Mouse (Mus musculus): ENCODE data around the gene Fgf14. TPM values are rescaled to one million over a fixed set of nuclear protein-coding genes. Genes with fewer than 3 reads are reported as not detected.
A peak's percentile ranks its signal among the peaks of the same experiment; 100 is the strongest.
"Not testable (repeated sequence)": the region's sequence is repeated elsewhere in the genome, so short reads cannot be mapped to it uniquely, and the experiment has no call there.

The Fgf14 gene
- total RNA-seq, 2 experiments from 2014 or later = 30.1 to 35.2 TPM

DNA sequence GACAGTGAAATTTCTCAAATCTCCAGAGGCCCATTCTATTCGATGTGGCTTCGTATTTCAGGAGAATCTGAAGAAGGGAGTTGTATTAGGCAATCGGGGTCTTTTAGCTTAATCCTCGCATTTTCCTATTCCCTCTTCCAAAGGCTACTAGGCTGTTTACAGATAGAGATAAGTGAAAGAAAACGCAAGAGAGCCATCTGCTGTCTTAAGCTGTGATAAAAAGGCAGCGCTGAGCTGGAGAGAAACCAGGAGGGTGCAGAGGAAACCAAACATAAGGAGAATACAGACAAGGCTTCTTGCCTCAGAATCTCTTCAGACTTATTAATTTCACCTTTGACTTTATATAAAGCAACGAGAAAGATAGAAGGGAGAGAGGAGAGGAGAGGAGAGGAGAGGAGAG, 481.1 kb downstream of the Fgf14 start:
- peak; percentile 16 to 66 for DNase-seq (ENCODE audit: low spot score in 2 of 2)

DNA sequence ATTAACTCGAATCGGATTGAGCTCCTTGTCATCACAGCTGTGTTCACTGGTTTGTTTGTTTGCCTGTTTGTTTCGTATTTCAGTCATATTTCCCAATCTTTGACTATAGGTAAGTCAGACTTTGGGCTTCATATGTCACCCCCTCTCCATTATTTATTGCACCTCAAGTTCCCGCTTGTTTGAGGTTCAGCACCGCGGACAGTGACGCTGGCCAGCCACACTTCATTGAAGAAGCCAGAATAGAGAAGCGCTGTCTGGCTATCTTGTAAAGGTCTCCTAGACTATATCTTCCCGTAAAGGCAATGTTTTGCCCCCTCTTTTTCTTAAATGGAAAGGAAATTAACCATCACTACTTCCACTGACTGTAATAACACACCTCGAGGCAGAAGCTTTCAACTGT, 481.6 kb downstream of the Fgf14 start:
- DNase-seq (ENCODE audit: low spot score in 2 of 2) = no peak

DNA sequence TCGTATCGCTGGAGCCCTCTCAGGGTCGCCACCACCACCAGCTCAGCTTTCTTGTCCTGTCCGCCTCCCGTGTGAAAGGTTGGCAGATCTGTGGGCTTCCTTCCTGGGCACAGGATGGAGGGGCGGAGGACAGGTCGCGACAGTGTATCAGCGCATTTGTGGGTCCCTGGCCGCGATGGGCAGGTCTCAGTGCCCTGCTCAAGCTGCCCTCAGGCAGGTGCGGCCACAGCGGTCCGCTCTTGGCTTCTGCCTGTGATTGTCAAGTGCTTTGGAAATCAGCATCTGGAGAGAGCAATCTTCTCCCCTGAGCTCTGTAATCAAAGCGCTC, 484.1 kb downstream of the Fgf14 start:
- DNase-seq (ENCODE audit: low spot score in 2 of 2) = no peak

GRCm38 (mm10) chr14:124191913-124192814, 484.8 kb downstream of the Fgf14 start:
- peak; percentile 46 to 54 for DNase-seq (ENCODE audit: low spot score in 2 of 2)

DNA sequence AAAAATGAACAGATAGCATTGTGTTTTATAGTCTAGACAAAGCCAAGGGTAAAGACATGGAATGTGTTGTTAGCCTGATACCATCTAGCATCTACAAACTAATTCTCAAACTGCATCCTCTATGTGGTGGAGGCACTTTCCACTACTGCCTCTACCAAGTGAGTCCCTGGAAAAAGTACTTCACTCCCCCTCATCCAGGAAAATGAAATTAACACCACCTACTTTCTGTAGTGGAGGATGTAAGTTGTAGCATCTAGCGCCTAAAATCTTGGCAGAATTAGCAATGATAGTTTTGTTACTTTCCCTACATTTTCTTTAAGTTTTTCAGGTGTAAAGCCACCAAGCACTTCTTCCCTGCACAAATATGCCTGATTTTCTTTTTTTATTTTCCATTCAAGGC, 496.7 kb downstream of the Fgf14 start:
- no peak for DNase-seq (ENCODE audit: low spot score in 2 of 2)

GRCm38 (mm10) chr14:124174111-124174510, 502.8 kb downstream of the Fgf14 start:
- no peak for DNase-seq (ENCODE audit: low spot score in 2 of 2)

GRCm38 (mm10) chr14:124163618-124164185, 513.2 kb downstream of the Fgf14 start:
- no peak for DNase-seq (ENCODE audit: low spot score in 2 of 2)

- no peak for DNase-seq (ENCODE audit: low spot score in 2 of 2)
These were observed 529.5 kb downstream of the Fgf14 start for GRCm38 (mm10) chr14:124147378-124147777.

DNA sequence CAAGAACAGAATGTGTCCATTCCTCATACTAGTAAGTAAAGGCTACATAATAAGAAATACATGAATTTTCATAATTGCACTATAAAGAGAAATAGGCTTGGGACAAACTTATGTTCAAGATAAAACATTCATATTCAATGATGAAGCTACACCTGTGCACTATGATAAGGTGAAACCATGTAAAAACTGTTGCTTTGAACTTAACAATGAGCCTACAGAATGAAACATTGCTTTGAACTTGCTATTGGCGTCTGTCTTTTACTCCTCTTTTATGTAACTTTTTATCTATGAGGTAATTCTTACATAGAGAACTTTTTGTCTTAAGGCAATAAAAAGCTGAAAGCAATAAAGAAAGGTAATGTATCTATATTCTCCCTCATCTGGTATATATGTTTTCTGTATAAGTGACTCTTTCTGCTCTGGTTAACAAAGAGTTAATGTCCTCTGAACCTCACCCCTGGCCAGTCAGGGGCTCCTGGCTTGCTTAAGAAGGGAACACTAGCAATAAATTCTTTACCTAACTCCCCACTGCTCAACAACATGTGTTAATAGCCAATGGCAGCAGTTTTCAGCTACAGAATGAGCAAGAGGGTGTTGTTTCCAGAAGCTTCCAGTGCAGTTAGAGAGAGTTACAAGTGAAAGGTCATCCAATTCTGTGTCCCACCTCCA, 569.6 kb downstream of the Fgf14 start:
- DNase-seq (ENCODE audit: low spot score in 2 of 2) = no peak

- no peak for DNase-seq (ENCODE audit: low spot score in 2 of 2)
These were observed 593.8 kb downstream of the Fgf14 start for GRCm38 (mm10) chr14:124083126-124083525.

DNA sequence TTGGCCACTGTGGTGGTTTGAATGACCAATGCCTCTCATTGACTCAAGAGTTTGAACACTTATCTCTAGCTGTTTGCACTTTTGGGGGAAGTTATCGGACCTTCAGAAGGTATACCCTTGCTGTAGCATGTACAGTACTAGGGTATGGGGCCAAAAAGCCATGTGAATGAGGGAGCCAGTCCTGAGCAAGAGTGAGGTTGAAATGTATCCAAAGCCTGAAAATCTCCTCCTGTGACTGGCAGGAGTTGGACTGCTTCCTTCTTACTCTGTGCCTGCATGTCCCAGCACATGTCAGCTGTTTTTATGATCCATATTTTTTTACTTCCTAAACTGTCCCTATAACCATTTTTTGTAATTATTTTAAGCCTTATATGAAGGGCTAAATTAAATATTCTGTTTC, 632.9 kb downstream of the Fgf14 start:
- DNase-seq (ENCODE audit: low spot score in 2 of 2) = no peak

GRCm38 (mm10) chr14:124040651-124041050, 636.3 kb downstream of the Fgf14 start:
- DNase-seq (ENCODE audit: low spot score in 2 of 2) = peak in 1 of 2 experiments; percentile 15

DNA sequence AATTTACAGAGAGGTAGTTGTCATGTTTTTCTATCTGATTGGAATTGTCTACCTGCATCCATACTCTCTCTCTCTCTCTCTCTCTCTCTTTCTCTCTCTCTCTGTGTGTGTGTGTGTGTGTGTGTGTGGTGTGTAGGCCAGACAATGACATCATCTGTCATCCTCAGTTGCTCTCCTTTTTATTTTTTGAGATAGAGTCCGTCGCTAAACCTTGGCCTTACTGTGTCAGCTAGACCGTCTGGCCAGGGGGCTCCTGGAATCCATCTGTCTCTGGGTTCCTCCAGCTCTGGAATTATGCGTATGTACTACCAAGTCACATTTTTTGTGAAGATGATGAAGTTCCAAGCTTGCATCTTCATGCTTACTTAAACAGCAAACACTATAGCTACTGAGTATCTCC, 639.5 kb downstream of the Fgf14 start:
- no peak for DNase-seq (ENCODE audit: low spot score in 2 of 2)

DNA sequence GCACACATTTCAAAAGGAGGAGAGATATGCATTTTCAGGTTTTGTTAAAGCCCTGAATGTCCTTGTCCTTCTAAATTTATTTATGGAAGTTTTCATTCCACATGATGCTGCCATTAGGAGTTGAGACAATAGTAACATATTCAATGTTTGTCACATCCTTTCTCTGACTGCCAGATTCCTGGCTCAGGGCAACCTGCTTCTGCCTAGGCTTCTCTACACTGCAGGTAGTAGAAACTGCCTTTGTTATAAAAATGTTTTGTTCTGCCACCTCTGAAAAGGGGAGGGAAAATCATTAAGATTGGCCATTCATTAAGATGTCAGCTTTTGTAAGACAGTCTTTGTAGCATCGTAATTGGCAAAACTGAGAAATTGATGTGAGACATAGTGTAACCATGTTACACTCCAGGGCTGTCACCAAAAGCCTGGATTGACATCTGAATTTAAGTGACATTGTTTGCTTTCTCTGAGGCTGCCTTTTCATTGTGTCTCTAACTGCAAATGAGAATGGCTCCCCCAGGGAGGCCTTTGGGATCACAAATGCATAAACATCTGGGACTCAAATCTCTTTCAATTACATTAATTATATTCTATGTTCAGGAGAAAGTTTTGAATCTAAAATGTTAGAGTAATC, 640.2 kb downstream of the Fgf14 start:
- DNase-seq (ENCODE audit: low spot score in 2 of 2) = no peak

DNA sequence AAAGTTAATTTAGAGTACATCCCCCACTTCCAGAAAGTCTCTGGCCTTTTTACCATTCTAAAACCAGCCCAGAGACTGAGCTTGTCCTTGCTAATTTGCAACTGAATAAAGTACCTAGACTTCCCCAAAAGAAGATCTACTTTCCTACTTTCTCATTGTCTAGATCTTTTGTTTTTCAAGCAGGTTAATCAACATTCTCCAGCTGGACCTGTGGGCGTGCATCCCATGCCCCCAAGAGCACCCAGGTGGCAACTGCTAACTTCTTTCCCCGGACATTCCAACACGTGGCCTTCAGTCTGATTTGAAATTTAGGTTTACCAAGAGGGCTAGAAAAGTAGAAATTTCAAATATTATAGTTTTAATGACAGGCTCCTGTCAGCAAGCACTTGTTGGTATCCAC, 643.6 kb downstream of the Fgf14 start:
- not testable (repeated sequence) for DNase-seq (ENCODE audit: low spot score in 2 of 2)

DNA sequence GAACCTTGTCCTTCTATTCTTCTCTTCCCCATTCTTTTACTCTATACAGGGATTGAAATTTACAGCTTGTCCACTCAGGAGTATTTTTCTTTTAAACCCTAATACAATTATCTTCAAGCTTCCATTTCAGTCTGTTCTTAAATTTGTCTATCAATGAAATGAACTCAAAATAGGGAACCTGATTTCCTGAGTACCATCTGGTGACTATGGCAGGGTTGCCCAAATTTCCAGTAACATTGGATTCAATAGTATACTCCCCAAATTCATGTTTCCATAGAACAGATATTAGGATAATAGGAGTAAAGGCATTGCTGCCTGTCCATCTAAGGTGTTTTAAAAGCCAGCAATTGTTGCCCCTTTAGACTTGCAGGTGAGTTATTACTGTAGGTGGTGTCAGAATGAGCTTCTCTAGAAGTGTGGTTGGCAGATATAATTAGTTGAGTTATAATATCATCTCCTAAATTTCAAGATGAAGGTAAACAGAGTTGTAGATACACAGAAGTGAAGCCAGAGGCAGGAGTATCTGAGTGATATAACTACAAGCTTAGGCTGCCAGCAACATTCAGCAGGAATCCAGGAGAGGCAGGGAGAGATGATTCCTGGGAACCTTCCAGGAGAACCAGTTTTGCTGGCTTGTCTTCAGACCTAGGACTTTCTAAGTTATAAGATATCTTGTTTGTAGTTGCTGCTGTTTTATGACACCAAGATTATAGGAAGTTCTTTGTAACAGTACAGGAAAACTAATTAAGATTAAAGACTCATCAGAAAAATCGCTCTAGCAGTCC, 648.8 kb downstream of the Fgf14 start:
- DNase-seq (ENCODE audit: low spot score in 2 of 2) = peak in 1 of 2 experiments; percentile 31

- peak in 1 of 2 experiments; percentile 24 for DNase-seq (ENCODE audit: low spot score in 2 of 2)
These were observed 686.2 kb downstream of the Fgf14 start for GRCm38 (mm10) chr14:123990591-123991195.

GRCm38 (mm10) chr14:123967996-123968395, 708.9 kb downstream of the Fgf14 start:
- no peak for DNase-seq (ENCODE audit: low spot score in 2 of 2)

DNA sequence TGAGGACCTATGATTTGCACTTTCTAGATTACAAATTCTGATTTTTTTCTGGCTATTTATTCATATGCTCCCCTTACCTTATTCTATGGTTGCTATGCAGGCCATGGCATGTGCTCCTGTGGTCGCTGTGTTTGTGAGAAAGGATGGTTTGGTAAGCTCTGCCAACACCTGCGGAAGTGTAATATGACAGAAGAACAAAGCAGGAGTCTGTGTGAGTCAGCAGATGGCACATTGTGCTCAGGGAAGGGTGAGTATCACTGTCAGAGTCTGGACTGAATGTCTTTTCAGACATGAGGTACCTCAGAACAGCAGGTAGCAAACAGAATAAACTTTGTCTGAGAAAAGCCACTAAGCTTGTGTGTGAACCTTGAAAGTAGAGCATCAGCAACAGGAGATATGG, 710.4 kb downstream of the Fgf14 start:
- no peak for DNase-seq (ENCODE audit: low spot score in 2 of 2)

Data from layer of hippocampus, postnatal 14 days (tissue).